ENCODE assay signal across 11 mouse cellular contexts in the genomic region with DNA sequence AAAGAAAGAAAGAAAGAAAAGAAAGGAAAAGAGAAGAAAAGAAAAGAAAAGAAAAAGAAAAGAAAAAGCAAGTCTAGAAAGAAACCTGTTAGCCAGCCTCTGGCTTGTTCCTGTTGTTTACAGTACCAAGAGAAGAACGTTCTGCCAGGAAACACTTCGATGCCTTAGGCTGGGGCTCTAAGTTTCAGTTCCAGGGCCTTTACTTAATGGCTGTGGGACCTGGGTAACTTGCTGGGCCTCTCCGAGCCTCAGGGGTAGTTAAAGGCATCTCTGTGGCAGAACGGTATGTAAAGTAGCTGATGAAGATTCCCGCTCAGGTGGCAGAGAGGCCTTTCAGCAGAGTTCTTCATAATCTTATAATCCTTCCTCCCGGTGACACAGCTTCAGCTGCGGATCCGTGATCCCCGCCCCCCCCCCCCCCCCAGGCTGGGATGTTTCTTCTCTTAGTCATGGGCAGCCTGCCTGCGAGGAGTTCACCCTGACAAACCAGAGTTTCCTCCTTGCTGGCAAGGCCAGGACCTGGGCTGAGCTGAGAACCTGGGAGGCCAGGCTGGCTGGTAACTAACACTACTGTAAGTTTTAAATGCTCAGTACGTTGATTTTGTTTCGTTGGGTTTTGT. TPM values are rescaled to one million over a fixed set of nuclear protein-coding genes. Genes with fewer than 3 reads are reported as not detected.
DNase-seq lines count a peak whose midpoint lies in the region; ATAC-seq and TF ChIP-seq lines count a peak whose summit lies in the region.
"Had no signal": no experiment of that assay in that cellular context is flagged by ENCODE, and none has a peak within 500 bp of the region (broad histone marks: within the 10 kb centered on the region; RNA-seq: fewer than 3 reads in every experiment).

No protein-coding gene starts in this region.

- DNase-seq in heart, adult 11 months: peak; percentile 35
- DNase-seq in heart, adult 9 months (ENCODE audit: low spot score in 2 of 2): no peak
- DNase-seq in ovary, postnatal 36 days (ENCODE audit: low spot score): peak; percentile 35
- DNase-seq in ovary, postnatal 14 days (ENCODE audit: low spot score): no peak
- DNase-seq in layer of hippocampus, adult 2 months (ENCODE audit: low spot score in 2 of 2): no peak
- DNase-seq in midbrain, embryonic 14.5 days: no peak

- H3K27me3 ChIP-seq in embryonic facial prominence, embryonic 15.5 days: peaks cover 23% of the 10 kb centered on the region
- H3K27me3 ChIP-seq in small intestine, adult 2 months (ENCODE audit: control insufficient read depth, insufficient read depth, low read length): 0 out of 2 replicates have a peak, but pooled peaks cover 5% of the 10 kb centered on the region
- peaks cover 23% of the 10 kb centered on the region for H3K27me3 ChIP-seq in midbrain, embryonic 14.5 days (ENCODE audit: control insufficient read depth, insufficient read depth, low read length)

- 23% methylated on average over 11 of the region's 12 CpGs for WGBS in embryonic facial prominence, embryonic 15.5 days
- 13% methylated on average over 12 of the region's 12 CpGs for WGBS in small intestine, adult 2 months
- WGBS in midbrain, embryonic 14.5 days: 26% methylated on average over 12 of the region's 12 CpGs

- TF ChIP-seq CTCF in small intestine, adult 2 months (IDR thresholded peaks at IDR 0.05; ENCODE audit: extremely low read depth, insufficient read length, insufficient replicate concordance, low read depth, low read length): no peak
- TF ChIP-seq CTCF in layer of hippocampus, adult 2 months (conservative IDR thresholded peaks at IDR 0.05): no peak

- TF ChIP-seq POLR2A in small intestine, adult 2 months (IDR thresholded peaks at IDR 0.05; ENCODE audit: low read depth, low read length): no peak

- no peak overlapping the region for H3K9ac ChIP-seq in embryonic facial prominence, embryonic 15.5 days
- H3K9ac ChIP-seq in midbrain, embryonic 14.5 days (replicated peaks; ENCODE audit: low read length): no peak overlapping the region
- H3K9ac ChIP-seq: hindbrain, embryonic 15.5 days had no signal

- ATAC-seq in embryonic facial prominence, embryonic 15.5 days (ENCODE audit: insufficient number of reproducible peaks, low FRiP score, low TSS enrichment, low read depth): no peak
- no peak for ATAC-seq in midbrain, embryonic 14.5 days (ENCODE audit: low FRiP score, low TSS enrichment)

- no peaks in the 10 kb centered on the region for H3K9me3 ChIP-seq in embryonic facial prominence, embryonic 15.5 days (replicated peaks)
- no peaks in the 10 kb centered on the region for H3K9me3 ChIP-seq in midbrain, embryonic 14.5 days (ENCODE audit: control insufficient read depth, low read length)
- H3K9me3 ChIP-seq: hindbrain, embryonic 15.5 days had no signal

- no peaks in the 10 kb centered on the region for H3K36me3 ChIP-seq in embryonic facial prominence, embryonic 15.5 days
- H3K36me3 ChIP-seq in small intestine, adult 2 months (ENCODE audit: control insufficient read depth, insufficient read depth, low read length): peaks cover 36% of the 10 kb centered on the region
- H3K36me3 ChIP-seq in midbrain, embryonic 14.5 days (ENCODE audit: control insufficient read depth, insufficient read depth, low read length): no peaks in the 10 kb centered on the region
- H3K36me3 ChIP-seq: hindbrain, embryonic 15.5 days had no signal

- H3K4me3 ChIP-seq in embryonic facial prominence, embryonic 15.5 days (replicated peaks): no peak overlapping the region
- peak overlapping the region; percentile 7; the same call in 1 of the 2 replicates for H3K4me3 ChIP-seq in small intestine, adult 2 months (ENCODE audit: low read depth, low read length)
- no peak overlapping the region for H3K4me3 ChIP-seq in layer of hippocampus, adult 2 months
- no peak overlapping the region for H3K4me3 ChIP-seq in midbrain, embryonic 14.5 days (replicated peaks; ENCODE audit: low read depth, low read length)
- H3K4me3 ChIP-seq: hindbrain, embryonic 15.5 days had no signal

- peaks cover 24% of the 10 kb centered on the region for H3K4me1 ChIP-seq in embryonic facial prominence, embryonic 15.5 days
- H3K4me1 ChIP-seq in small intestine, adult 2 months (ENCODE audit: control insufficient read depth, insufficient read depth, insufficient read length, low read length): peaks cover 31% of the 10 kb centered on the region; the same call in 1 of the 2 replicates
- H3K4me1 ChIP-seq in midbrain, embryonic 14.5 days (ENCODE audit: control insufficient read depth, insufficient read depth, low read length): peaks cover 20% of the 10 kb centered on the region

- H3K4me2 ChIP-seq in embryonic facial prominence, embryonic 15.5 days (replicated peaks): peak overlapping the region; percentile 10; the same call in 1 of the 2 replicates
- H3K4me2 ChIP-seq in midbrain, embryonic 14.5 days (ENCODE audit: low read length): no peak overlapping the region
- H3K4me2 ChIP-seq: hindbrain, embryonic 15.5 days had no signal

- peak overlapping the region; percentile 70 for H3K27ac ChIP-seq in embryonic facial prominence, embryonic 15.5 days (replicated peaks)
- H3K27ac ChIP-seq in small intestine, adult 2 months (ENCODE audit: insufficient read depth, low read depth, low read length): peak overlapping the region; percentile 91
- H3K27ac ChIP-seq in layer of hippocampus, adult 2 months: no peak overlapping the region
- H3K27ac ChIP-seq in midbrain, embryonic 14.5 days (replicated peaks; ENCODE audit: low read depth, low read length): no peak overlapping the region
- H3K27ac ChIP-seq: hindbrain, embryonic 15.5 days had no signal

RNA-seq across cellular contexts. Expression of a gene that starts 3.9 kb away (rescaled TPM):
- 5.2 and 5.6 TPM in 2 replicates for polyA plus RNA-seq in embryonic facial prominence, embryonic 15.5 days (2015; fragmentation: Nextera tagmentation; extraction: Ambion mirVana)
- polyA plus RNA-seq in small intestine, adult 2 months (2012; rRNA removed): 26.5 and 48.7 TPM in 2 replicates
- under 1 TPM in 1 of 2 experiments, not detected in 1; 0.23 TPM for total RNA-seq in layer of hippocampus, adult 2 months (2021)
- polyA plus RNA-seq in midbrain, embryonic 14.5 days (2014; fragmentation: Nextera tagmentation; extraction: Ambion mirVana): 1.1 and 1.4 TPM in 2 replicates
- total RNA-seq: MEL had no signal

RNA-seq across cellular contexts. Expression of a gene that starts 32.1 kb away (rescaled TPM):
- polyA plus RNA-seq in embryonic facial prominence, embryonic 15.5 days (2015; fragmentation: Nextera tagmentation; extraction: Ambion mirVana): 0.27 TPM in 1 of 2 replicates, not detected in the other
- 0.13 TPM in 1 of 2 replicates, not detected in the other for polyA plus RNA-seq in small intestine, adult 2 months (2012; rRNA removed)
- total RNA-seq in layer of hippocampus, adult 2 months (2021): not detected
- polyA plus RNA-seq in midbrain, embryonic 14.5 days (2014; fragmentation: Nextera tagmentation; extraction: Ambion mirVana): not detected in 2 replicates
- total RNA-seq: MEL had no signal
- polyA plus RNA-seq: forebrain, embryonic 14.5 days; hindbrain, embryonic 15.5 days had no signal

Comparison
In these comparisons a context has a peak if more than half of its experiments do, and no peak if none do; other contexts are left out.
1. DNase-seq: peak in heart, adult 11 months (single experiment) and ovary, postnatal 36 days (single experiment); none in heart, adult 9 months (0 of 2), ovary, postnatal 14 days (single experiment), layer of hippocampus, adult 2 months (0 of 2) and midbrain, embryonic 14.5 days (single experiment).
2. H3K27ac ChIP-seq: peak in embryonic facial prominence, embryonic 15.5 days (single experiment) and small intestine, adult 2 months (single experiment); none in layer of hippocampus, adult 2 months (single experiment) and midbrain, embryonic 14.5 days (single experiment).